Mouse (Mus musculus): ENCODE data around the gene H2afy. TPM values are rescaled to one million over a fixed set of nuclear protein-coding genes. Genes with fewer than 3 reads are reported as not detected.

Gene H2afy
- polyA plus RNA-seq, 1 experiment = 4.7 TPM

- TF ChIP-seq GATA1 (IDR thresholded peaks at IDR 0.05; ENCODE audit: low read length) (no peak), TAL1 (IDR thresholded peaks at IDR 0.05; ENCODE audit: low read length) (no peak)
- no peaks in the 10 kb centered on the region for H3K9me3 ChIP-seq (ENCODE audit: control insufficient read depth, low read length)
- H3K4me3 ChIP-seq (replicated peaks) = no peak overlapping the region
- no peaks in the 10 kb centered on the region; the same call in 1 of the 2 replicates for H3K4me1 ChIP-seq (ENCODE audit: control insufficient read depth)
- H3K36me3 ChIP-seq (ENCODE audit: control insufficient read depth) = no peaks in the 10 kb centered on the region
- no peaks in the 10 kb centered on the region; the same call in 1 of the 2 replicates for H3K27me3 ChIP-seq (ENCODE audit: control insufficient read depth)
These were observed 16.8 kb upstream of the H2afy start for GRCm38 (mm10) chr13:56152773-56153460.

GRCm38 (mm10) chr13:56151404-56152226, 15.5 kb upstream of the H2afy start:
- TF ChIP-seq TAL1 (IDR thresholded peaks at IDR 0.05; ENCODE audit: low read length) (no peak), GATA1 (IDR thresholded peaks at IDR 0.05; ENCODE audit: low read length) (no peak)
- no peaks in the 10 kb centered on the region for H3K36me3 ChIP-seq (ENCODE audit: control insufficient read depth)
- H3K9me3 ChIP-seq (ENCODE audit: control insufficient read depth, low read length) = no peaks in the 10 kb centered on the region
- H3K4me3 ChIP-seq (replicated peaks) = peak overlapping the region; percentile 30
- no peaks in the 10 kb centered on the region; the same call in 1 of the 2 replicates for H3K27me3 ChIP-seq (ENCODE audit: control insufficient read depth)
- H3K4me1 ChIP-seq (ENCODE audit: control insufficient read depth) = no peaks in the 10 kb centered on the region; the same call in 1 of the 2 replicates

DNA sequence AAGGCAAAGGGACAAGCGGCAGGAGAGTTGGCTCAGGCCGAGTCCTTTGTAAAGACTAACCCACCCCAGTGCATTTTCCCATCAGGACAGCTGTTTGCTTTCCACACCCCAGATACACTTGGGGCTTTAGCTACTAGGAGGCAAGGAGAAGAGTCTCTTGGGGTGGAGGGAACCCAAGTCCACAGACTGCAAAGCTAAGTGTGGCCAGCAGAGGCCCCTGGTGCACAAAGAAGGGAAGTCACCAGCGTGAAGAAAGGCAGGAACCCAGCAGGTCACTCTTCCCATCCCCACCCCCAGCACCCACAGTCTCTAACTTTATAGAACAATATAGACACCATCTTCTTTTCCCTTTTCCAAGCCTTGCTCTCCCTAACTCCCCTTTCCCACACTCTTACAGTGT, 9.4 kb upstream of the H2afy start:
- Histone ChIP-seq H3K9me3 (ENCODE audit: control insufficient read depth, low read length) (no peaks in the 10 kb centered on the region), H3K4me1 (ENCODE audit: control insufficient read depth) (no peaks in the 10 kb centered on the region), H3K36me3 (ENCODE audit: control insufficient read depth) (no peaks in the 10 kb centered on the region), H3K4me3 (replicated peaks) (no peak overlapping the region), H3K27me3 (ENCODE audit: control insufficient read depth) (no peaks in the 10 kb centered on the region; the same call in 1 of the 2 replicates)
- TF ChIP-seq GATA1 (IDR thresholded peaks at IDR 0.05; ENCODE audit: low read length) (no peak), TAL1 (IDR thresholded peaks at IDR 0.05; ENCODE audit: low read length) (no peak)

- Histone ChIP-seq H3K9me3 (ENCODE audit: control insufficient read depth, low read length) (no peaks in the 10 kb centered on the region), H3K4me1 (ENCODE audit: control insufficient read depth) (no peaks in the 10 kb centered on the region), H3K4me3 (replicated peaks) (no peak overlapping the region), H3K27me3 (ENCODE audit: control insufficient read depth) (no peaks in the 10 kb centered on the region; the same call in 1 of the 2 replicates), H3K36me3 (ENCODE audit: control insufficient read depth) (no peaks in the 10 kb centered on the region)
- TF ChIP-seq GATA1 (IDR thresholded peaks at IDR 0.05; ENCODE audit: low read length) = no peak
- TF ChIP-seq TAL1 (IDR thresholded peaks at IDR 0.05; ENCODE audit: low read length) = no peak
These were observed 7.9 kb upstream of the H2afy start for GRCm38 (mm10) chr13:56144021-56144420.

- H3K9me3 ChIP-seq (ENCODE audit: control insufficient read depth, low read length) = no peaks in the 10 kb centered on the region
- no peaks in the 10 kb centered on the region for H3K36me3 ChIP-seq (ENCODE audit: control insufficient read depth)
- H3K27me3 ChIP-seq (ENCODE audit: control insufficient read depth) = no peaks in the 10 kb centered on the region; the same call in 1 of the 2 replicates
- no peak for TF ChIP-seq TAL1 (IDR thresholded peaks at IDR 0.05; ENCODE audit: low read length)
- no peak for TF ChIP-seq GATA1 (IDR thresholded peaks at IDR 0.05; ENCODE audit: low read length)
- H3K4me1 ChIP-seq (ENCODE audit: control insufficient read depth) = no peaks in the 10 kb centered on the region
- no peak overlapping the region for H3K4me3 ChIP-seq (replicated peaks)
These were observed 7.0 kb upstream of the H2afy start for GRCm38 (mm10) chr13:56143151-56143513.

- TF ChIP-seq TAL1 (IDR thresholded peaks at IDR 0.05; ENCODE audit: low read length) (no peak), GATA1 (IDR thresholded peaks at IDR 0.05; ENCODE audit: low read length) (no peak)
- Histone ChIP-seq H3K36me3 (ENCODE audit: control insufficient read depth) (no peaks in the 10 kb centered on the region), H3K4me3 (replicated peaks) (no peak overlapping the region), H3K4me1 (ENCODE audit: control insufficient read depth) (no peaks in the 10 kb centered on the region), H3K27me3 (ENCODE audit: control insufficient read depth) (no peaks in the 10 kb centered on the region; the same call in 1 of the 2 replicates), H3K9me3 (ENCODE audit: control insufficient read depth, low read length) (no peaks in the 10 kb centered on the region)
These were observed 6.4 kb upstream of the H2afy start for GRCm38 (mm10) chr13:56142382-56143150.

DNA sequence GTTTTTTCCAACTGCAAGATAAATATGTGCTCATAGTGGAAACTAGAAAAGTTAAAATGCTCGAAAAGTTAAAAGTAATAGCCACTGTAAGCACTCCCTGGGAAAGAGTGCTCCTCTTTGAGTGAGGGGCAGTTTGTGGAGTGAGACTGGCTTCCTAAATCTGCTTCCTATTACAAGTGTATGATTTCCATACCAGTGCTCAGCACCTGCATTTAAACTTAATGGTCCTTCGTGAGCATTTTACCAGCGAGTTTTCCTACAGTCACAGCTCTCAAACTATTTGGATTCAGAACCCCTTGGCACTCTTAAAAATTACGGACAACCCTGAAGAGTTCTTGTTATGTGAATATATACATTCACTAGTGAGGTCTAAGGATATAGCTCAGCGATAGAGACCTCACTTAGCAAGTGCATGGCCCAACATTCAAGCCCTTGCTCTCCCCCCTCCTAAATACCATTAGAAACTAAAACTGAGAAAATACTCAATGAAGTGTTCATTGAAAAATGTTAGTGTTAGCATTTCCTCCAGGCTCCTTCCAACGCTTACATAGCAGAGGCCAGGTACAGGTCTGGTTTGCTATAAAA, 3.1 kb upstream of the H2afy start:
- Histone ChIP-seq H3K9me3 (ENCODE audit: control insufficient read depth, low read length) (no peaks in the 10 kb centered on the region), H3K4me1 (ENCODE audit: control insufficient read depth) (peaks cover 18% of the 10 kb centered on the region), H3K4me3 (replicated peaks) (no peak overlapping the region), H3K27me3 (ENCODE audit: control insufficient read depth) (no peaks in the 10 kb centered on the region; the same call in 1 of the 2 replicates), H3K36me3 (ENCODE audit: control insufficient read depth) (no peaks in the 10 kb centered on the region)
- no peak for TF ChIP-seq GATA1 (IDR thresholded peaks at IDR 0.05; ENCODE audit: low read length)
- TF ChIP-seq TAL1 (IDR thresholded peaks at IDR 0.05; ENCODE audit: low read length) = no peak

DNA sequence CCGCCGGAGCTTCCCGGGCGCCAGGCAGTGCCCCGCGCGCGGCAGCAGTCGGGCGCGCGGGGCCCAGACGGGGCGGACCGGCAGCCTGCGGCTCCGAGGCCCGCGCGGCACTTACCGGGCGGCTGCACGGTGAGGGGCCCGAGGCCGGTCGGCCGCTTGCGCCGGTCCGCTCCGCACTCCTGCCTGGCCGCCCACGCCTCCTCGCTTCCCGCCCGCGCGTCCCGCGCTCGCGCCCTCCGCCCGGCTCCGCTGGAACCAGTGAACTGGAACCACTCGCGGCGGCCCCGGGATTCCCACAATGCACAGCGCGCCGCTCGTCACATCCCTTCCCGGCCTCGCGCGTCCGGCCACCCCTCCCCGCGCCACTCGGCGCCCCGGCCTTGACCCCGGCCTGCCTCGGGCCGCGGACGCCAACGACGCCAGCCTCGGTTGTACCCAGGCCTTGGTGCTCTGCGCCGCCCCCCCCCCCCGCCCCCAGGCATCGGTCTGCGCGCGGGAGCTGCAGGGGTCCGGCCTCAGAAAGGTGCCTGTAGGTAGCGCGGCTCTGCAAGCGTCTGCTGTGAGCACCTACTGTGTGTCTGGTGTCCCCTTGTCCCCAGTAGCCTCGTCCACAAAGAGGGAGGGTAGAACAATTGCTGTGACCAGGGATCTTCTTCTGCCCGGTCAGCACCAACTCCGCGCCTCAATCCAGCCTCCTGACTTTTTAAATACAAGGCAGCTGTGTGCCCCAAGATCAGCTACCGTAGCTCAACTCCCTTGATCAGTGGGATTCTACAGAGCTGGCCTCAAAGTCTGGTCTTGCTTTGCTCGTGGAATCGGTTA, 719 bp downstream of the H2afy start:
- Histone ChIP-seq H3K4me3 (replicated peaks) (peak overlapping the region; percentile 89), H3K36me3 (ENCODE audit: control insufficient read depth) (peaks cover 14% of the 10 kb centered on the region), H3K4me1 (ENCODE audit: control insufficient read depth) (peaks cover 38% of the 10 kb centered on the region), H3K27me3 (ENCODE audit: control insufficient read depth) (no peaks in the 10 kb centered on the region), H3K9me3 (ENCODE audit: control insufficient read depth, low read length) (no peaks in the 10 kb centered on the region)
- TF ChIP-seq GATA1 (IDR thresholded peaks at IDR 0.05; ENCODE audit: low read length) (no peak), TAL1 (IDR thresholded peaks at IDR 0.05; ENCODE audit: low read length) (no peak)

Data from erythroblast, embryonic 14.5 days (primary cell).